Mouse (Mus musculus): ENCODE measurements at regions not wholly inside any gene's neighbourhood (a gene's known extent, or its start where the extent isn't known, plus 50 kb on each side); places are given as distances from the start of the nearest gene placed in this dataset.
A peak's percentile ranks its signal among the peaks of the same experiment; 100 is the strongest.

GRCm38 (mm10) chr2:46402373-46403114 lies 1285.3 kb upstream of the Zeb2 start:
- Histone ChIP-seq H3K9me3 (replicated peaks; ENCODE audit: insufficient read depth, low read length) (no peaks in the 10 kb centered on the region), H3K27me3 (ENCODE audit: control insufficient read depth in 1 of 2, insufficient read depth in 2 of 2, low read length in 2 of 2) (no peaks in the 10 kb centered on the region), H3K27ac (ENCODE audit: control insufficient read depth, low read depth, low read length) (no peak overlapping the region), H3K4me1 (ENCODE audit: control insufficient read depth in 1 of 2, insufficient read depth in 2 of 2, low read length in 2 of 2) (no peaks in the 10 kb centered on the region), H3K4me3 (ENCODE audit: control insufficient read depth in 1 of 2, insufficient read depth in 1 of 2, low read depth in 2 of 2, low read length in 2 of 2) (no peak overlapping the region), H3K36me3 (ENCODE audit: control insufficient read depth in 1 of 2, insufficient read depth in 2 of 2, low read length in 2 of 2) (no peaks in the 10 kb centered on the region), H3K79me2 (ENCODE audit: control insufficient read depth, insufficient read depth, low read length, poor library complexity) (no peaks in the 10 kb centered on the region), H3K9ac (ENCODE audit: control insufficient read depth, low read depth, low read length, poor library complexity, severe bottlenecking) (no peak overlapping the region)
- TF ChIP-seq ZC3H11A (IDR thresholded peaks at IDR 0.05; ENCODE audit: low read depth, low read length) (no peak), JUND (IDR thresholded peaks at IDR 0.05; ENCODE audit: low read depth, low read length) (no peak), MEF2A (IDR thresholded peaks at IDR 0.05; ENCODE audit: extremely low read depth, insufficient replicate concordance, low read depth, low read length, poor library complexity, severe bottlenecking) (no peak), HCFC1 (IDR thresholded peaks at IDR 0.05; ENCODE audit: low read depth, low read length) (no peak), RAD21 (IDR thresholded peaks at IDR 0.05; ENCODE audit: low read depth, low read length) (no peak), CHD2 (IDR thresholded peaks at IDR 0.05; ENCODE audit: low read length) (no peak), BHLHE40 (IDR thresholded peaks at IDR 0.05; ENCODE audit: borderline replicate concordance, low read depth, low read length) (no peak), GABPA (IDR thresholded peaks at IDR 0.05; ENCODE audit: low read depth, low read length) (no peak), MAZ (IDR thresholded peaks at IDR 0.05; ENCODE audit: low read depth, low read length) (no peak), POLR2A (IDR thresholded peaks at IDR 0.05; ENCODE audit: control insufficient read depth in 1 of 2, insufficient read depth in 1 of 2, low read depth in 1 of 2, low read length in 2 of 2, poor library complexity in 1 of 2) (no peak), ZKSCAN1 (IDR thresholded peaks at IDR 0.05; ENCODE audit: low read depth, low read length) (no peak), MAFK (IDR thresholded peaks at IDR 0.05; ENCODE audit: borderline replicate concordance, low read depth, low read length) (no peak)
- no peak for DNase-seq (ENCODE audit: low read depth, low spot score)

GRCm38 (mm10) chr2:46394161-46394560 lies 1277.0 kb upstream of the Zeb2 start:
- TF ChIP-seq BHLHE40 (IDR thresholded peaks at IDR 0.05; ENCODE audit: borderline replicate concordance, low read depth, low read length) (no peak), HCFC1 (IDR thresholded peaks at IDR 0.05; ENCODE audit: low read depth, low read length) (no peak)
- Histone ChIP-seq H3K9ac (ENCODE audit: control insufficient read depth, low read depth, low read length, poor library complexity, severe bottlenecking) (no peak overlapping the region), H3K27me3 (ENCODE audit: control insufficient read depth in 1 of 2, insufficient read depth in 2 of 2, low read length in 2 of 2) (no peaks in the 10 kb centered on the region), H3K9me3 (replicated peaks; ENCODE audit: insufficient read depth, low read length) (no peaks in the 10 kb centered on the region), H3K4me3 (ENCODE audit: control insufficient read depth in 1 of 2, insufficient read depth in 1 of 2, low read depth in 2 of 2, low read length in 2 of 2) (no peak overlapping the region), H3K4me1 (ENCODE audit: control insufficient read depth in 1 of 2, insufficient read depth in 2 of 2, low read length in 2 of 2) (no peaks in the 10 kb centered on the region), H3K27ac (ENCODE audit: control insufficient read depth, low read depth, low read length) (no peak overlapping the region), H3K36me3 (ENCODE audit: control insufficient read depth in 1 of 2, insufficient read depth in 2 of 2, low read length in 2 of 2) (no peaks in the 10 kb centered on the region), H3K79me2 (ENCODE audit: control insufficient read depth, insufficient read depth, low read length, poor library complexity) (no peaks in the 10 kb centered on the region)
- DNase-seq (ENCODE audit: low read depth, low spot score), result no peak

- no peak overlapping the region for H3K27ac ChIP-seq (ENCODE audit: control insufficient read depth, low read depth, low read length)
- H3K9me3 ChIP-seq (replicated peaks; ENCODE audit: insufficient read depth, low read length), result no peaks in the 10 kb centered on the region
- no peak overlapping the region for H3K4me3 ChIP-seq (ENCODE audit: control insufficient read depth in 1 of 2, insufficient read depth in 1 of 2, low read depth in 2 of 2, low read length in 2 of 2)
- no peak overlapping the region for H3K9ac ChIP-seq (ENCODE audit: control insufficient read depth, low read depth, low read length, poor library complexity, severe bottlenecking)
- no peaks in the 10 kb centered on the region for H3K27me3 ChIP-seq (ENCODE audit: control insufficient read depth in 1 of 2, insufficient read depth in 2 of 2, low read length in 2 of 2)
- TF ChIP-seq CHD2 (IDR thresholded peaks at IDR 0.05; ENCODE audit: low read length) (no peak), ZNF384 (IDR thresholded peaks at IDR 0.05; ENCODE audit: low read depth, low read length) (no peak), EP300 (IDR thresholded peaks at IDR 0.05; ENCODE audit: low read depth in 1 of 2, low read length in 2 of 2) (peak in 1 of 2 experiments; percentile 48; a peak in 1 of 4 replicates), TCF12 (IDR thresholded peaks at IDR 0.05; ENCODE audit: low read depth, low read length) (0 out of 2 replicates have a peak, but pooled peaks have one; percentile 12), USF2 (IDR thresholded peaks at IDR 0.05; ENCODE audit: borderline replicate concordance in 1 of 2, insufficient read depth in 1 of 2, low read depth in 1 of 2, low read length in 2 of 2) (no peak), NRF1 (IDR thresholded peaks at IDR 0.05; ENCODE audit: insufficient read depth, low read depth, low read length, poor library complexity, severe bottlenecking) (no peak), ZC3H11A (IDR thresholded peaks at IDR 0.05; ENCODE audit: low read depth, low read length) (no peak), ETS1 (IDR thresholded peaks at IDR 0.05; ENCODE audit: low read depth, low read length) (peak; percentile 49), ELF1 (IDR thresholded peaks at IDR 0.05; ENCODE audit: low read depth, low read length) (no peak)
- H3K36me3 ChIP-seq (ENCODE audit: control insufficient read depth in 1 of 2, insufficient read depth in 2 of 2, low read length in 2 of 2), result peaks cover 0 to 24% of the 10 kb centered on the region in 2 experiments; a peak in 2 of 4 replicates
- DNase-seq (ENCODE audit: low read depth, low spot score), result peak; percentile 12
- peaks cover 0 to 18% of the 10 kb centered on the region in 2 experiments; a peak in 2 of 4 replicates for H3K4me1 ChIP-seq (ENCODE audit: control insufficient read depth in 1 of 2, insufficient read depth in 2 of 2, low read length in 2 of 2)
- H3K79me2 ChIP-seq (ENCODE audit: control insufficient read depth, insufficient read depth, low read length, poor library complexity), result no peaks in the 10 kb centered on the region
These were observed 1255.8 kb upstream of the Zeb2 start for GRCm38 (mm10) chr2:46372847-46373461.
